Mouse (Mus musculus) liver, embryonic 14.5 days (tissue): ENCODE data around the gene Ly6g6c. TPM values are rescaled to one million over a fixed set of nuclear protein-coding genes. Genes with fewer than 3 reads are reported as not detected.

Source experiments
- ATAC-seq: fragments of 200-750 bp; cut with Nextera tagmentation; 2 replicates; pipeline ENCODE4 v1.8.0; 2017; ENCODE audit warnings: moderate number of reproducible peaks, mild to moderate bottlenecking, moderate library complexity; ENCODE audit not compliant: insufficient read depth
- DNase-seq, 3 experiments: peaks; one replicate each; pipeline ENCODE4 v3.0.0-alpha.2; 2012 to 2013; ENCODE audit warnings: low read depth in 3 of 3, low spot score in 3 of 3
- H3K27ac ChIP-seq: fragments of 300-500 bp; sonication (generic); 2 replicates; pipeline ENCODE4 v1.5.1; 2014; ENCODE audit warnings: moderate library complexity, mild to moderate bottlenecking, control low read depth, inconsistent platforms
- H3K27me3 ChIP-seq: fragments of 300-500 bp; sonication (generic); 2 replicates; pipeline ENCODE4 v1.6.1; 2014; ENCODE audit warnings: mild to moderate bottlenecking, low read length, moderate library complexity; ENCODE audit not compliant: control insufficient read depth, insufficient read depth
- H3K36me3 ChIP-seq: fragments of 300-500 bp; sonication (generic); replicated peaks from 2 replicates; pipeline ENCODE4 v1.6.1; 2014; ENCODE audit warnings: low read depth; ENCODE audit not compliant: control insufficient read depth, insufficient read depth
- H3K4me1 ChIP-seq, 2 experiments: fragments of 200-500 bp in 1 of 2; fragments of 300-500 bp in 1 of 2; sonication (generic) in 1 of 2; replicated peaks; 2 replicates each; pipeline ENCODE4 v1.6.1; 2012 to 2014; ENCODE audit warnings: antibody characterized with exemption in 1 of 2, inconsistent platforms in 1 of 2, low read length in 1 of 2; ENCODE audit not compliant: control insufficient read depth in 2 of 2, insufficient read depth in 2 of 2
- H3K4me2 ChIP-seq: fragments of 300-500 bp; sonication (generic); 2 replicates; pipeline ENCODE4 v1.6.1; 2014; ENCODE audit warnings: low read depth, mild to moderate bottlenecking, control low read depth, moderate library complexity
- H3K4me3 ChIP-seq, 2 experiments: fragments of 200-500 bp in 1 of 2; fragments of 300-500 bp in 1 of 2; sonication (generic) in 1 of 2; 2 replicates each; pipeline ENCODE4 v1.5.1; 2012 to 2014; ENCODE audit warnings: low read depth in 2 of 2, low read length in 2 of 2, mild to moderate bottlenecking in 2 of 2, control low read depth in 1 of 2, inconsistent platforms in 1 of 2, moderate library complexity in 1 of 2; ENCODE audit not compliant: insufficient read depth in 1 of 2
- H3K9ac ChIP-seq: fragments of 300-500 bp; sonication (generic); replicated peaks from 2 replicates; pipeline ENCODE4 v1.6.1; 2014; ENCODE audit warnings: mild to moderate bottlenecking, control low read depth, moderate library complexity
- H3K9me3 ChIP-seq: fragments of 300-500 bp; sonication (generic); 2 replicates; pipeline ENCODE4 v1.6.1; 2016; ENCODE audit warnings: low read length, mixed read lengths; ENCODE audit not compliant: control insufficient read depth
- CTCF ChIP-seq: IDR thresholded peaks from 2 replicates; pipeline ENCODE4 v1.5.1; 2016; ENCODE audit warnings: antibody characterized with exemption, low read depth, control low read depth
- EP300 ChIP-seq: IDR thresholded peaks from 2 replicates; pipeline ENCODE4 v1.6.1; 2016; ENCODE audit warnings: antibody characterized with exemption, low read depth
- WGBS: fragments of 180-500 bp; shearing (Covaris S2); extraction: QIAGEN DNeasy Blood & Tissue Kit; methylation state at CpG from one replicate; pipeline ENCODE4 v1.1.7; 2014; ENCODE audit not compliant: insufficient replicate concordance; 5-methylcytosine and 5-hydroxymethylcytosine counted together
- polyA plus RNA-seq, 2 experiments: library from polyadenylated mRNA; depleted of rRNA in 1 of 2; stranded (reverse) in 1 of 2; unstranded in 1 of 2; fragments of >200 nt; fragmentation: Nextera tagmentation in 1 of 2; extraction: Ambion mirVana in 1 of 2; gene quantifications; 2 replicates each; pipeline versions ENCODE4 v1.2.1 to v1.2.3; 2012 to 2014

The Ly6g6c gene
- polyA plus RNA-seq, 2 experiments = 0.26 to 0.37 TPM

- WGBS = 58% methylated on average over 9 of the region's 9 CpGs
- TF ChIP-seq EP300 = no peak
- TF ChIP-seq CTCF = no peak
- ATAC-seq (no peak), DNase-seq (no peak)
- no peak overlapping the region for H3K9ac ChIP-seq
- no peaks in the 10 kb centered on the region for H3K4me1 ChIP-seq
- H3K9me3 ChIP-seq = no peaks in the 10 kb centered on the region
- H3K36me3 ChIP-seq = peaks cover 4% of the 10 kb centered on the region
- H3K4me3 ChIP-seq = no peak overlapping the region
- no peak overlapping the region for H3K4me2 ChIP-seq
- H3K27me3 ChIP-seq = no peaks in the 10 kb centered on the region
- H3K27ac ChIP-seq = no peak overlapping the region
These were observed 46.6 kb downstream of the Ly6g6c start for GRCm38 (mm10) chr17:35111774-35112173.

GRCm38 (mm10) chr17:35115046-35116019 is 50.1 kb downstream of the Ly6g6c start, which contains the start of gene Ly6g5b:
Gene Ly6g5b, minus strand, starts transcription at chr17:35115428.
- Histone ChIP-seq H3K4me3 (no peak within 1 kb of the TSS), H3K4me2 (no peak within 1 kb of the TSS), H3K36me3 (peaks cover 26% of the 10 kb centered on the region), H3K9me3 (no peaks in the 10 kb centered on the region), H3K27ac (no peak within 1 kb of the TSS), H3K27me3 (no peaks in the 10 kb centered on the region), H3K9ac (no peak within 1 kb of the TSS), H3K4me1 (peaks cover 6 to 7% of the 10 kb centered on the region in 2 experiments; a peak in 2 of 4 replicates)
- TF ChIP-seq CTCF (peak; percentile 80), EP300 (no peak)
- no peak for ATAC-seq
- WGBS = 72% methylated on average over 8 of the region's 8 CpGs
- no peak for DNase-seq

Other genes with a start within 250 kb of the Ly6g6c start
Only the 30 nearest of the 45 such genes appear.
- 9.7 and 11.0 TPM in 2 replicates for gene Neu1, start 134.1 kb upstream of the Ly6g6c start, polyA plus RNA-seq (2012; rRNA removed)
- gene Neu1, start 134.1 kb upstream of the Ly6g6c start, polyA plus RNA-seq (2014; fragmentation: Nextera tagmentation; extraction: Ambion mirVana) = 10.1 and 10.4 TPM in 2 replicates
- gene Hspa1b, start 106.2 kb upstream of the Ly6g6c start, polyA plus RNA-seq (2012; rRNA removed) = 1.5 and 3.5 TPM in 2 replicates
- gene Hspa1b, start 106.2 kb upstream of the Ly6g6c start, polyA plus RNA-seq (2014; fragmentation: Nextera tagmentation; extraction: Ambion mirVana) = not detected in 2 replicates
- gene Gm20481, start 95.5 kb upstream of the Ly6g6c start, polyA plus RNA-seq (2012; rRNA removed) = not detected in 2 replicates
- gene Gm20481, start 95.5 kb upstream of the Ly6g6c start, polyA plus RNA-seq (2014; fragmentation: Nextera tagmentation; extraction: Ambion mirVana) = not detected in 2 replicates
- gene Hspa1a, start 93.2 kb upstream of the Ly6g6c start, polyA plus RNA-seq (2012; rRNA removed) = 0.90 and 2.5 TPM in 2 replicates
- gene Hspa1a, start 93.2 kb upstream of the Ly6g6c start, polyA plus RNA-seq (2014; fragmentation: Nextera tagmentation; extraction: Ambion mirVana) = 0.38 and 0.41 TPM in 2 replicates
- 0.02 TPM in 1 of 2 replicates, not detected in the other for gene Hspa1l, start 92.7 kb upstream of the Ly6g6c start, polyA plus RNA-seq (2012; rRNA removed)
- 0.19 and 0.25 TPM in 2 replicates for gene Hspa1l, start 92.7 kb upstream of the Ly6g6c start, polyA plus RNA-seq (2014; fragmentation: Nextera tagmentation; extraction: Ambion mirVana)
- gene Lsm2, start 83.5 kb upstream of the Ly6g6c start, polyA plus RNA-seq (2012; rRNA removed) = 81.5 and 121 TPM in 2 replicates
- 122 and 132 TPM in 2 replicates for gene Lsm2, start 83.5 kb upstream of the Ly6g6c start, polyA plus RNA-seq (2014; fragmentation: Nextera tagmentation; extraction: Ambion mirVana)
- gene Vars, start 64.4 kb upstream of the Ly6g6c start, polyA plus RNA-seq (2012; rRNA removed) = 58.2 and 67.6 TPM in 2 replicates
- gene Vars, start 64.4 kb upstream of the Ly6g6c start, polyA plus RNA-seq (2014; fragmentation: Nextera tagmentation; extraction: Ambion mirVana) = 61.7 and 77.3 TPM in 2 replicates
- gene Vwa7, start 48.8 kb upstream of the Ly6g6c start, polyA plus RNA-seq (2012; rRNA removed) = 0.12 and 0.18 TPM in 2 replicates
- 0.09 TPM in 1 of 2 replicates, not detected in the other for gene Vwa7, start 48.8 kb upstream of the Ly6g6c start, polyA plus RNA-seq (2014; fragmentation: Nextera tagmentation; extraction: Ambion mirVana)
- gene Sapcd1, start 37.4 kb upstream of the Ly6g6c start, polyA plus RNA-seq (2012; rRNA removed) = 2.3 and 2.7 TPM in 2 replicates
- gene Sapcd1, start 37.4 kb upstream of the Ly6g6c start, polyA plus RNA-seq (2014; fragmentation: Nextera tagmentation; extraction: Ambion mirVana) = 2.5 and 2.7 TPM in 2 replicates
- gene Msh5, start 18.6 kb upstream of the Ly6g6c start, polyA plus RNA-seq (2012; rRNA removed) = 3.3 and 4.3 TPM in 2 replicates
- 2.3 and 2.9 TPM in 2 replicates for gene Msh5, start 18.6 kb upstream of the Ly6g6c start, polyA plus RNA-seq (2014; fragmentation: Nextera tagmentation; extraction: Ambion mirVana)
- gene Clic1, start 15.4 kb upstream of the Ly6g6c start, polyA plus RNA-seq (2012; rRNA removed) = 76.4 and 78.0 TPM in 2 replicates
- 38.1 and 39.9 TPM in 2 replicates for gene Clic1, start 15.4 kb upstream of the Ly6g6c start, polyA plus RNA-seq (2014; fragmentation: Nextera tagmentation; extraction: Ambion mirVana)
- gene Ddah2, start 6.4 kb upstream of the Ly6g6c start, polyA plus RNA-seq (2012; rRNA removed) = 12.0 and 12.3 TPM in 2 replicates
- gene Ddah2, start 6.4 kb upstream of the Ly6g6c start, polyA plus RNA-seq (2014; fragmentation: Nextera tagmentation; extraction: Ambion mirVana) = 16.1 and 17.3 TPM in 2 replicates
- gene Mpig6b, start 796 bp downstream of the Ly6g6c start, polyA plus RNA-seq (2012; rRNA removed) = 2.3 and 2.6 TPM in 2 replicates
- gene Mpig6b, start 796 bp downstream of the Ly6g6c start, polyA plus RNA-seq (2014; fragmentation: Nextera tagmentation; extraction: Ambion mirVana) = 4.0 and 6.6 TPM in 2 replicates
- gene Ly6g6e, start 11.5 kb downstream of the Ly6g6c start, polyA plus RNA-seq (2012; rRNA removed) = 0.08 and 0.32 TPM in 2 replicates
- gene Ly6g6e, start 11.5 kb downstream of the Ly6g6c start, polyA plus RNA-seq (2014; fragmentation: Nextera tagmentation; extraction: Ambion mirVana) = not detected in 2 replicates
- gene Ly6g6d, start 12.7 kb downstream of the Ly6g6c start, polyA plus RNA-seq (2012; rRNA removed) = 0.95 and 1.2 TPM in 2 replicates
- 0.28 and 0.77 TPM in 2 replicates for gene Ly6g6d, start 12.7 kb downstream of the Ly6g6c start, polyA plus RNA-seq (2014; fragmentation: Nextera tagmentation; extraction: Ambion mirVana)
- gene Ly6g6f, start 20.2 kb downstream of the Ly6g6c start, polyA plus RNA-seq (2012; rRNA removed) = 4.1 and 5.1 TPM in 2 replicates
- 5.0 and 6.3 TPM in 2 replicates for gene Ly6g6f, start 20.2 kb downstream of the Ly6g6c start, polyA plus RNA-seq (2014; fragmentation: Nextera tagmentation; extraction: Ambion mirVana)
- gene Abhd16a, start 23.9 kb downstream of the Ly6g6c start, polyA plus RNA-seq (2012; rRNA removed) = 29.1 and 30.0 TPM in 2 replicates
- gene Abhd16a, start 23.9 kb downstream of the Ly6g6c start, polyA plus RNA-seq (2014; fragmentation: Nextera tagmentation; extraction: Ambion mirVana) = 42.3 and 44.3 TPM in 2 replicates
- gene Ly6g5c, start 42.9 kb downstream of the Ly6g6c start, polyA plus RNA-seq (2012; rRNA removed) = not detected in 2 replicates
- not detected in 2 replicates for gene Ly6g5c, start 42.9 kb downstream of the Ly6g6c start, polyA plus RNA-seq (2014; fragmentation: Nextera tagmentation; extraction: Ambion mirVana)
- gene Ly6g5b, start 50.0 kb downstream of the Ly6g6c start, polyA plus RNA-seq (2012; rRNA removed) = 0.57 and 0.70 TPM in 2 replicates
- 0.27 TPM in 1 of 2 replicates, not detected in the other for gene Ly6g5b, start 50.0 kb downstream of the Ly6g6c start, polyA plus RNA-seq (2014; fragmentation: Nextera tagmentation; extraction: Ambion mirVana)
- 8.9 and 10.0 TPM in 2 replicates for gene Gpank1, start 56.1 kb downstream of the Ly6g6c start, polyA plus RNA-seq (2012; rRNA removed)
- gene Gpank1, start 56.1 kb downstream of the Ly6g6c start, polyA plus RNA-seq (2014; fragmentation: Nextera tagmentation; extraction: Ambion mirVana) = 12.2 and 12.7 TPM in 2 replicates
- 79.2 and 106 TPM in 2 replicates for gene Csnk2b, start 56.7 kb downstream of the Ly6g6c start, polyA plus RNA-seq (2012; rRNA removed)
- gene Csnk2b, start 56.7 kb downstream of the Ly6g6c start, polyA plus RNA-seq (2014; fragmentation: Nextera tagmentation; extraction: Ambion mirVana) = 127 and 142 TPM in 2 replicates
- 0.75 and 1.5 TPM in 2 replicates for gene D17H6S53E, start 61.0 kb downstream of the Ly6g6c start, polyA plus RNA-seq (2012; rRNA removed)
- 1.3 and 1.5 TPM in 2 replicates for gene D17H6S53E, start 61.0 kb downstream of the Ly6g6c start, polyA plus RNA-seq (2014; fragmentation: Nextera tagmentation; extraction: Ambion mirVana)
- gene Apom, start 66.7 kb downstream of the Ly6g6c start, polyA plus RNA-seq (2012; rRNA removed) = 285 and 317 TPM in 2 replicates
- gene Apom, start 66.7 kb downstream of the Ly6g6c start, polyA plus RNA-seq (2014; fragmentation: Nextera tagmentation; extraction: Ambion mirVana) = 750 and 763 TPM in 2 replicates
- 45.7 and 48.1 TPM in 2 replicates for gene Bag6, start 69.8 kb downstream of the Ly6g6c start, polyA plus RNA-seq (2012; rRNA removed)
- 22.9 and 30.5 TPM in 2 replicates for gene Bag6, start 69.8 kb downstream of the Ly6g6c start, polyA plus RNA-seq (2014; fragmentation: Nextera tagmentation; extraction: Ambion mirVana)
- 61.4 and 67.5 TPM in 2 replicates for gene Prrc2a, start 99.5 kb downstream of the Ly6g6c start, polyA plus RNA-seq (2012; rRNA removed)
- gene Prrc2a, start 99.5 kb downstream of the Ly6g6c start, polyA plus RNA-seq (2014; fragmentation: Nextera tagmentation; extraction: Ambion mirVana) = 33.4 and 46.0 TPM in 2 replicates
- gene Aif1, start 110.7 kb downstream of the Ly6g6c start, polyA plus RNA-seq (2012; rRNA removed) = 3.1 and 8.1 TPM in 2 replicates
- gene Aif1, start 110.7 kb downstream of the Ly6g6c start, polyA plus RNA-seq (2014; fragmentation: Nextera tagmentation; extraction: Ambion mirVana) = 18.6 and 20.7 TPM in 2 replicates
- 25.6 and 37.4 TPM in 2 replicates for gene Lst1, start 123.1 kb downstream of the Ly6g6c start, polyA plus RNA-seq (2012; rRNA removed)
- 32.8 and 37.7 TPM in 2 replicates for gene Lst1, start 123.1 kb downstream of the Ly6g6c start, polyA plus RNA-seq (2014; fragmentation: Nextera tagmentation; extraction: Ambion mirVana)
- gene Ltb, start 129.1 kb downstream of the Ly6g6c start, polyA plus RNA-seq (2012; rRNA removed) = 0.47 and 0.70 TPM in 2 replicates
- gene Ltb, start 129.1 kb downstream of the Ly6g6c start, polyA plus RNA-seq (2014; fragmentation: Nextera tagmentation; extraction: Ambion mirVana) = 0.28 and 0.64 TPM in 2 replicates
- gene Tnf, start 136.6 kb downstream of the Ly6g6c start, polyA plus RNA-seq (2012; rRNA removed) = 0.42 and 0.73 TPM in 2 replicates
- 0.15 and 0.43 TPM in 2 replicates for gene Tnf, start 136.6 kb downstream of the Ly6g6c start, polyA plus RNA-seq (2014; fragmentation: Nextera tagmentation; extraction: Ambion mirVana)
- 0.04 and 0.07 TPM in 2 replicates for gene Lta, start 140.0 kb downstream of the Ly6g6c start, polyA plus RNA-seq (2012; rRNA removed)
- gene Lta, start 140.0 kb downstream of the Ly6g6c start, polyA plus RNA-seq (2014; fragmentation: Nextera tagmentation; extraction: Ambion mirVana) = not detected in 2 replicates